Mouse (Mus musculus) liver, adult (tissue): ENCODE results near the gene Zfp879.

ENCODE experiments used
- GATA4 ChIP-seq: IDR thresholded peaks from 2 replicates; pipeline ENCODE4 v1.6.1; 2014; ENCODE audit warnings: mild to moderate bottlenecking, low read length; ENCODE audit not compliant: insufficient replicate concordance

Zfp879 gene

GRCm38 (mm10) chr11:50841023-50841735, at the start of gene Zfp879:
Gene Zfp879 (minus strand): TSS chr11:50841552.
- TF ChIP-seq GATA4 = no peak

- peak; percentile 23; the same call in 1 of the 2 replicates for TF ChIP-seq GATA4
Measured at GRCm38 (mm10) chr11:50887390-50888128, 46.2 kb upstream of the Zfp879 start, which contains the start of gene Zfp454. Gene Zfp454 (minus strand): TSS chr11:50887651.

- no peak for TF ChIP-seq GATA4
Measured at GRCm38 (mm10) chr11:50886933-50887293, 45.6 kb upstream of the Zfp879 start.

GRCm38 (mm10) chr11:50886231-50886932, 45.0 kb upstream of the Zfp879 start:
- TF ChIP-seq GATA4 = no peak

- TF ChIP-seq GATA4 = no peak
Measured at GRCm38 (mm10) chr11:50883756-50884155, 42.4 kb upstream of the Zfp879 start.

- no peak for TF ChIP-seq GATA4
Measured at GRCm38 (mm10) chr11:50878641-50879040, 37.3 kb upstream of the Zfp879 start.

GRCm38 (mm10) chr11:50850989-50851601, 9.7 kb upstream of the Zfp879 start:
- TF ChIP-seq GATA4 = no peak

GRCm38 (mm10) chr11:50850177-50850735, 8.9 kb upstream of the Zfp879 start, which contains the start of gene Grm6:
Gene Grm6 (plus strand): TSS chr11:50850685.
- no peak for TF ChIP-seq GATA4

- TF ChIP-seq GATA4 = no peak
Measured at GRCm38 (mm10) chr11:50849310-50849709, 8.0 kb upstream of the Zfp879 start.

- TF ChIP-seq GATA4 = no peak
Measured at GRCm38 (mm10) chr11:50848520-50849137, 7.3 kb upstream of the Zfp879 start.

GRCm38 (mm10) chr11:50847047-50847446, 5.7 kb upstream of the Zfp879 start:
- TF ChIP-seq GATA4 = no peak

GRCm38 (mm10) chr11:50845951-50846350, 4.6 kb upstream of the Zfp879 start:
- TF ChIP-seq GATA4 = no peak

- no peak for TF ChIP-seq GATA4
Measured at GRCm38 (mm10) chr11:50835727-50836126, 5.6 kb downstream of the Zfp879 start.
